Comparison of ENCODE assay signal across 12 mouse cellular contexts in genomic region chr11:21428749-21429148, GRCm38 (mm10). TPM values are rescaled to one million over a fixed set of nuclear protein-coding genes. Genes with fewer than 3 reads are reported as not detected.
A peak's percentile ranks its signal among the peaks of the same experiment; 100 is the strongest.
DNase-seq lines count a peak whose midpoint lies in the region; ATAC-seq and TF ChIP-seq lines count a peak whose summit lies in the region.
"Had no signal": no experiment of that assay in that cellular context is flagged by ENCODE, and none has a peak within 500 bp of the region (broad histone marks: within the 10 kb centered on the region; RNA-seq: fewer than 3 reads in every experiment).

No protein-coding gene starts in this region.

- H3K4me1 ChIP-seq in hindbrain, postnatal 0 days (ENCODE audit: insufficient read depth, low read length): no peaks in the 10 kb centered on the region
- H3K4me1 ChIP-seq in hindbrain, embryonic 13.5 days (replicated peaks): no peaks in the 10 kb centered on the region
- H3K4me1 ChIP-seq in brown adipose tissue, adult 24 weeks (ENCODE audit: control insufficient read depth, insufficient read depth, insufficient read length, low read length): peaks cover 6% of the 10 kb centered on the region
- no peaks in the 10 kb centered on the region for H3K4me1 ChIP-seq in forebrain, embryonic 16.5 days (replicated peaks; ENCODE audit: control insufficient read depth, insufficient read depth, low read length)
- no peaks in the 10 kb centered on the region for H3K4me1 ChIP-seq in forebrain, embryonic 10.5 days
- no peaks in the 10 kb centered on the region for H3K4me1 ChIP-seq in midbrain, embryonic 13.5 days (replicated peaks)
- H3K4me1 ChIP-seq: hindbrain, embryonic 12.5 days; lung, embryonic 15.5 days had no signal

- intact Hi-C loops in heart, postnatal 25 days (cut with DNase I): no loop called here

- ATAC-seq in hindbrain, postnatal 0 days: peak; percentile 56; the same call in 1 of the 2 replicates
- ATAC-seq in hindbrain, embryonic 13.5 days (ENCODE audit: low FRiP score): no peak
- no peak for ATAC-seq in forebrain, embryonic 16.5 days
- no peak for ATAC-seq in midbrain, embryonic 13.5 days

- no peak overlapping the region for H3K4me3 ChIP-seq in hindbrain, postnatal 0 days (ENCODE audit: low read length)
- H3K4me3 ChIP-seq in hindbrain, embryonic 13.5 days: no peak overlapping the region
- no peak overlapping the region for H3K4me3 ChIP-seq in brown adipose tissue, adult 24 weeks (ENCODE audit: insufficient read depth, low read depth, low read length)
- no peak overlapping the region for H3K4me3 ChIP-seq in forebrain, embryonic 16.5 days (replicated peaks; ENCODE audit: low read length)
- H3K4me3 ChIP-seq in forebrain, embryonic 10.5 days: no peak overlapping the region
- H3K4me3 ChIP-seq in midbrain, embryonic 13.5 days (replicated peaks): no peak overlapping the region
- H3K4me3 ChIP-seq: hindbrain, embryonic 12.5 days; left cerebral cortex, adult 2 months; lung, embryonic 15.5 days had no signal

- H3K27ac ChIP-seq in hindbrain, postnatal 0 days: no peak overlapping the region
- H3K27ac ChIP-seq in hindbrain, embryonic 13.5 days: no peak overlapping the region
- H3K27ac ChIP-seq in brown adipose tissue, adult 24 weeks (replicated peaks; ENCODE audit: low read depth, low read length): peak overlapping the region; percentile 65
- H3K27ac ChIP-seq in forebrain, embryonic 16.5 days (ENCODE audit: low read length): no peak overlapping the region
- H3K27ac ChIP-seq in forebrain, embryonic 10.5 days: no peak overlapping the region
- H3K27ac ChIP-seq in midbrain, embryonic 13.5 days: no peak overlapping the region
- H3K27ac ChIP-seq: hindbrain, embryonic 12.5 days; left cerebral cortex, adult 2 months; lung, embryonic 15.5 days had no signal

- no peaks in the 10 kb centered on the region for H3K36me3 ChIP-seq in hindbrain, postnatal 0 days (ENCODE audit: insufficient read depth, low read length)
- H3K36me3 ChIP-seq in hindbrain, embryonic 13.5 days: no peaks in the 10 kb centered on the region
- H3K36me3 ChIP-seq in forebrain, embryonic 16.5 days (ENCODE audit: control insufficient read depth, insufficient read depth): no peaks in the 10 kb centered on the region
- no peaks in the 10 kb centered on the region for H3K36me3 ChIP-seq in forebrain, embryonic 10.5 days (replicated peaks)
- H3K36me3 ChIP-seq in midbrain, embryonic 13.5 days: no peaks in the 10 kb centered on the region
- H3K36me3 ChIP-seq: hindbrain, embryonic 12.5 days; lung, embryonic 15.5 days had no signal

- H3K4me2 ChIP-seq in hindbrain, postnatal 0 days (ENCODE audit: low read depth, low read length): no peak overlapping the region
- H3K4me2 ChIP-seq in hindbrain, embryonic 13.5 days: no peak overlapping the region
- H3K4me2 ChIP-seq in forebrain, embryonic 16.5 days (ENCODE audit: low read length): no peak overlapping the region
- no peak overlapping the region for H3K4me2 ChIP-seq in midbrain, embryonic 13.5 days (replicated peaks)
- H3K4me2 ChIP-seq: hindbrain, embryonic 12.5 days; lung, embryonic 15.5 days had no signal

- 65% methylated on average over 6 of the region's 6 CpGs for WGBS in hindbrain, postnatal 0 days
- 66% methylated on average over 6 of the region's 6 CpGs for WGBS in hindbrain, embryonic 13.5 days
- WGBS in forebrain, embryonic 16.5 days: 82% methylated on average over 6 of the region's 6 CpGs
- 89% methylated on average over 6 of the region's 6 CpGs for WGBS in forebrain, embryonic 10.5 days
- 68% methylated on average over 6 of the region's 6 CpGs for WGBS in midbrain, embryonic 13.5 days

- no peak for DNase-seq in hindbrain, postnatal 0 days (ENCODE audit: low spot score)
- DNase-seq in 3T3-L1 (ENCODE audit: low read depth, low spot score): peak; percentile 64
- peak; percentile 70 for DNase-seq in heart, postnatal 25 days (ENCODE audit: low spot score)
- DNase-seq in forebrain, embryonic 10.5 days (ENCODE audit: extremely low spot score, low spot score): no peak
- DNase-seq: cerebellum, postnatal 36 days had no signal

- H3K9me3 ChIP-seq in hindbrain, postnatal 0 days (ENCODE audit: low read length): no peaks in the 10 kb centered on the region
- H3K9me3 ChIP-seq in hindbrain, embryonic 13.5 days: no peaks in the 10 kb centered on the region
- H3K9me3 ChIP-seq in forebrain, embryonic 16.5 days (ENCODE audit: control insufficient read depth, low read length): no peaks in the 10 kb centered on the region
- no peaks in the 10 kb centered on the region for H3K9me3 ChIP-seq in forebrain, embryonic 10.5 days
- H3K9me3 ChIP-seq in midbrain, embryonic 13.5 days: no peaks in the 10 kb centered on the region
- H3K9me3 ChIP-seq: hindbrain, embryonic 12.5 days; lung, embryonic 15.5 days had no signal

- no peak overlapping the region for H3K9ac ChIP-seq in hindbrain, postnatal 0 days (replicated peaks; ENCODE audit: low read length)
- H3K9ac ChIP-seq in hindbrain, embryonic 13.5 days: no peak overlapping the region
- no peak overlapping the region for H3K9ac ChIP-seq in forebrain, embryonic 16.5 days (replicated peaks; ENCODE audit: low read depth, low read length)
- H3K9ac ChIP-seq in midbrain, embryonic 13.5 days (replicated peaks): no peak overlapping the region
- H3K9ac ChIP-seq: hindbrain, embryonic 12.5 days; lung, embryonic 15.5 days had no signal

- H3K27me3 ChIP-seq in hindbrain, postnatal 0 days (ENCODE audit: insufficient read depth, low read length): no peaks in the 10 kb centered on the region
- no peaks in the 10 kb centered on the region for H3K27me3 ChIP-seq in hindbrain, embryonic 13.5 days
- no peaks in the 10 kb centered on the region for H3K27me3 ChIP-seq in forebrain, embryonic 16.5 days (replicated peaks; ENCODE audit: control insufficient read depth, insufficient read depth, low read length)
- no peaks in the 10 kb centered on the region for H3K27me3 ChIP-seq in forebrain, embryonic 10.5 days (ENCODE audit: poor library complexity, severe bottlenecking)
- H3K27me3 ChIP-seq in midbrain, embryonic 13.5 days: no peaks in the 10 kb centered on the region
- H3K27me3 ChIP-seq: hindbrain, embryonic 12.5 days; lung, embryonic 15.5 days had no signal

- no peak for TF ChIP-seq CTCF in hindbrain, postnatal 0 days (IDR thresholded peaks at IDR 0.05; ENCODE audit: low read depth)

RNA-seq across cellular contexts. Expression of gene Ugp2, which starts 57.7 kb away (rescaled TPM):
- total RNA-seq in hindbrain, postnatal 0 days (2014; rRNA removed): 37.4 and 41.2 TPM in 2 replicates
- 66.8 and 70.2 TPM in 2 replicates for polyA plus RNA-seq in hindbrain, postnatal 0 days (2015; fragmentation: Nextera tagmentation; extraction: Ambion mirVana)
- polyA plus RNA-seq in hindbrain, embryonic 13.5 days (2015; fragmentation: Nextera tagmentation; extraction: Ambion mirVana): 65.0 and 71.6 TPM in 2 replicates
- 304 and 400 TPM in 2 replicates for polyA plus RNA-seq in brown adipose tissue, adult 24 weeks (2012; ENCODE audit: insufficient read depth, insufficient read length, missing spikeins)
- total RNA-seq in heart, postnatal 25 days (2021): 100 to 1,000 TPM; 206 to 224 TPM
- polyA plus RNA-seq in forebrain, embryonic 16.5 days (2015; fragmentation: Nextera tagmentation; extraction: Ambion mirVana): 53.7 and 61.6 TPM in 2 replicates
- 44.5 and 45.2 TPM in 2 replicates for polyA plus RNA-seq in forebrain, embryonic 10.5 days (2016; fragmentation: Nextera tagmentation; extraction: Ambion mirVana)
- 59.1 and 61.2 TPM in 2 replicates for polyA plus RNA-seq in midbrain, embryonic 13.5 days (2015; fragmentation: Nextera tagmentation; extraction: Ambion mirVana)

Comparison
In these comparisons a context has a peak if more than half of its experiments do, and no peak if none do; other contexts are left out.
1. DNase-seq: peak in 3T3-L1 (single experiment) and heart, postnatal 25 days (single experiment); none in hindbrain, postnatal 0 days (single experiment) and forebrain, embryonic 10.5 days (single experiment).